Mouse (Mus musculus) inflammation-experienced regulatory T-cells (primary cell): ENCODE results near the gene Boc. TPM values are rescaled to one million over a fixed set of nuclear protein-coding genes. Genes with fewer than 3 reads are reported as not detected.

Experiments used
- polyA plus RNA-seq, 2 experiments: library from polyadenylated mRNA; unstranded; fragments of 100-300 nt; shearing (Covaris generic); gene quantifications; one replicate each; pipeline ENCODE4 v1.2.1; 2017

Gene Boc
- polyA plus RNA-seq = 1 to 10 TPM in 1 of 2 experiments, under 1 TPM in 1; 0.18 to 1.3 TPM

DNA sequence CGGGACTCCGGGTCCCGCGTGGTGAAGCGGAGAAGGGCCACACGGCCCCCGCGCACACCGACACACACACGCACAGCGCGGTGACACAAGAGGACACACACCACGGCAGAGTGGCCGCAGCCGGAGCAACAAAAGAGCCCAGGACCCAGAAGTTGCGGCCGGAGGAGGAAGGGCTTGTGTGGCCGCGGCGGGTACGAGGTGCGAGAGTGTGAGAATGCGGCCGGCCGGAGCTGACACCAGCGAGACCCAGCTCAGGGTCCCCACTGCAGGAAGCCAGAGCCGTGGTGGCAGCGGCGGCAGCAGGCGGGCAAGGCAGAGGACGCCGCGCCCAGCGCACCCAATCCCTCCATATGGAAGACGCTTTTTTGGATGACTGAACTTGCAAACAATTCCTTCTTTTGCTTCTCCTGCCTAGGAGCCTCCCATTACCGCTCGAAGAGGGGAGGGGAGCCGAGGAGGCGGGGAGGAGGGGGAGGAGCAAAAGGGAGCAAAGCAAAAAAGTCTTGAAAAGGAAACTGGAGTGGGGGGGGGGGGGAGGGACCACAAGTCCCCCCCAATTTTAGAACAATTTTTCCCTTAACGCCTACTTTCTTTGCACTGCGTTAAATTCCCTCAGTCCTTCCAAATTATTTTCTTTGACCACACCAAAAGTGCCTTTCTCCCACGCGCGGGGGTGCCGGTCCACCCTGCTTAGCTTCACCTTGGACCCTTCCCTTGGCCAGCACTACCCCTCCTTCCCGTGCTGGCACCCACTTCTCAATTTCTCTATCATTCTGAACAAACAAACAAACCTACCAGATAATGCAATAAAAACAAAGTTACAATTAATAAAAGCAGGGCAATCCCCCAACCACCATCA lies at the start of gene Boc:
Boc (minus strand) TSS at position 427 of the 859 bp plus-strand sequence.

Other genes starting within 250 kb of the Boc start
- 100 to 1,000 TPM in 1 of 2 experiments, 10 to 100 TPM in 1; 59.5 to 103 TPM for gene Sidt1, start 225.7 kb downstream of the Boc start, polyA plus RNA-seq
- gene Spice1, start 211.8 kb downstream of the Boc start, polyA plus RNA-seq = 10 to 100 TPM; 21.9 to 50.7 TPM
- under 1 TPM; 0.11 to 0.18 TPM for gene Cfap44, start 164.1 kb downstream of the Boc start, polyA plus RNA-seq
- gene Nepro, start 165.4 kb upstream of the Boc start, polyA plus RNA-seq = 10 to 100 TPM; 11.1 to 11.6 TPM
- 10 to 100 TPM; 30.4 to 38.3 TPM for gene Gtpbp8, start 187.5 kb upstream of the Boc start, polyA plus RNA-seq
- gene Cd200r1, start 206.8 kb upstream of the Boc start, polyA plus RNA-seq = 10 to 100 TPM; 61.2 to 72.9 TPM